Mouse (Mus musculus): ENCODE data around the gene Igsf3. TPM values are rescaled to one million over a fixed set of nuclear protein-coding genes. Genes with fewer than 3 reads are reported as not detected.
A peak's percentile ranks its signal among the peaks of the same experiment; 100 is the strongest.

Igsf3 gene
- polyA plus RNA-seq, 1 experiment: not detected

DNA sequence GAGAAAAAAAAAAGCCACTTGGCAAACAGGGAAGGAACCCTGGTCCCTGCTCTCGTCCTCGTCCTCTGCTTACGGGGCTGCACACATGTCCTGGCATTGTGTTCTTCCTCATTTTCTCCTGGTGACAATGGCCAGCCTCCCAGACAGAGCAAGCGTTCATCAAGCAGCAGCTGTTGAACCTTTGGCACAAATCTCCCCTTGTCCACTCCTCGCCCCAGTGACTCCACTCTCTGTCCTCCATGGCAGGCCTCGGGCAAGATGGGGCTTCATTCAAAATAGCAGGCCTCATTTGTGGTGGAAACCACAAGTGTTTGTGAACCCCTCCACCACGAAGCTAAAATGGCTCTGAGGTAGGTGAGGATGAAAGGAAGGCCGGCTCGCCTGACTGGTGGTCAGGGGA lies 11.0 kb upstream of the Igsf3 start:
- H3K27ac ChIP-seq (ENCODE audit: insufficient read depth, low read depth, low read length): no peak overlapping the region
- 75% methylated on average over 9 of the region's 9 CpGs for WGBS

DNA sequence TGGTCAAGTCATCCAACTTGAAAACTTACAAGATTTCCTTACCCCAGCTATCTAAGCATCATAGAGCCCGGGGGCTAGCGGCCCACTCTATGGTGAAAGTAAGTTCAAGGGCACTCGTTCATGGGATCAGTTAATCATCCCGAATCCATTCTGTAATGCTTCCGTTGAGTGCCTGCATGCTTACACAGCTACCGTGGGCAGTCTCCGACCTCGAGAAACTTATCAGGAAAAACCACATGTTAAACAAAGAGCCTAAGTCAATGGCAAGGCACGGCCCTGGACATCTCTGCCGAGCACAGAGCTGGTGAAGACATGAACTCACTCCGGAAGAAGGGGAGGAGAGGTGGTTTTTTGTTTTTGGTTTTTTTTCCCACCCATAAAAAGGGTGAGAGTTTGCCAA lies 9.5 kb upstream of the Igsf3 start:
- TF ChIP-seq CTCF (IDR thresholded peaks at IDR 0.05; ENCODE audit: insufficient read depth, low read depth, low read length) (no peak), POLR2A (IDR thresholded peaks at IDR 0.05; ENCODE audit: insufficient read depth, low read depth, low read length) (no peak)
- Histone ChIP-seq H3K4me1 (ENCODE audit: control insufficient read depth, insufficient read depth, low read length) (peaks cover 16% of the 10 kb centered on the region), H3K4me3 (ENCODE audit: insufficient read depth, low read depth, low read length) (no peak overlapping the region), H3K27ac (ENCODE audit: insufficient read depth, low read depth, low read length) (no peak overlapping the region)
- WGBS: 70% methylated on average over 11 of the region's 11 CpGs

More for the DNA sequence above, 11.0 kb upstream of the Igsf3 start:
- TF ChIP-seq CTCF (IDR thresholded peaks at IDR 0.05; ENCODE audit: insufficient read depth, low read depth, low read length) (no peak), POLR2A (IDR thresholded peaks at IDR 0.05; ENCODE audit: insufficient read depth, low read depth, low read length) (no peak)
- H3K4me1 ChIP-seq (ENCODE audit: control insufficient read depth, insufficient read depth, low read length): peaks cover 16% of the 10 kb centered on the region
- no peak overlapping the region for H3K4me3 ChIP-seq (ENCODE audit: insufficient read depth, low read depth, low read length)

DNA sequence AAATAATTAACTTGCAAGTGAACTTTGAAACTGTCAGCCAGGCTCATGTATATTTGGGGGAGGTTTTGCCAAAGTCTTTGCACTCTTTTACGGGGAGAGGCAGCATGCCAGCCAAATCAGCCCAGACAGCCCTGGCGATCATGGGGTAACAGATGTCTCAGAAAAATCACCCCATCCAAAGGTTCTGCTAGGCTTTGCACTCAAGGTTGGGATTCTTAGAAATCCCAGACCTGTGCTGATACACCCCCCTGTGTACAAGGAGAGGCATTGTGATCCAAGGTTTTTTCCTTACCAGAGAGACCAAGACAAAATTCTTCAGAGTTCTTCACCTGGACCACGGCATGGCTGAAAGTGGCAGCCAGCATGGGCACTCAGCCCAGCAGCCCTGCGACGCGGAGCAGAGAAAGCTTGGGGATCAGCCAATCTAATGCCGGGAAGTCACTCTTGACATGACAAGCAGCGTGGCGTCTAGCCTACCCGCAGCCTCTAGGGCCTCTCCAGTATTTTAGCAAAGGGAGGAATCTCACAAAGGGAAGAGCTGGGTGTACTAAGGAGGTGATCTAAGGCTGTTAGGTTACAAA lies 7.5 kb upstream of the Igsf3 start:
- Histone ChIP-seq H3K4me1 (ENCODE audit: control insufficient read depth, insufficient read depth, low read length) (peaks cover 16% of the 10 kb centered on the region), H3K4me3 (ENCODE audit: insufficient read depth, low read depth, low read length) (no peak overlapping the region), H3K27ac (ENCODE audit: insufficient read depth, low read depth, low read length) (peak overlapping the region; percentile 23; the same call in 1 of the 2 replicates)
- 26% methylated on average over 10 of the region's 10 CpGs for WGBS
- TF ChIP-seq POLR2A (IDR thresholded peaks at IDR 0.05; ENCODE audit: insufficient read depth, low read depth, low read length): no peak
- no peak for TF ChIP-seq CTCF (IDR thresholded peaks at IDR 0.05; ENCODE audit: insufficient read depth, low read depth, low read length)

DNA sequence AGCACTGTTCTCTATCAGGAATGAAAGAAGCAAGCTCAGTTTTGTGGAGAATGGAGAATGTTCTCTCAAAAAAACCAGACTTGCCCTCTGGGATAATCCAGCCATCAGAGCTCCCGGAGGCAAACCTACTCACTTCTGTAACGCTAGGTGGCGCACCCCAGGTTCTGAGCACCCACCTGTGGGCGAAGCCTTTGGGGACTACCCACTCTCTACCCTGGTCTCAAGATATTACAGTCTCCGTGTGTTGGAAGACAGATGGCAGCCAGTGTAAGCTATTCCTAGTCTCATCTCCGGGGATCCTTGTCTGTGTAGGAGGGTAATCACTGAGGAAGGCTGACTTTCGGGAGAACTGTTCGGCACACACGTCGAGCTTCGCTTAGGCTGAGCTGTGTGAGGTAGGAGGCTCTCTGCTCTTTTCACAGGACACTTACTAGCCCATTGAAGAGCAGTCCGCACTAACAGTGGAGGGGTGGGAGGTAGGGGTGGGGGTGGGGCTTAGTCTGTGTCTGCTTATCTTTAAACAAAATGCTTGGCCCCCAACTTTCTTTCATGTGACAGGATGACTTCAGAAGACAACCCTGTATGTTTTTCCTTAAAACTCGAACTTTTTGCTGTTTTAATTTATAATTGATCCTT lies 4.4 kb upstream of the Igsf3 start:
- H3K4me1 ChIP-seq (ENCODE audit: control insufficient read depth, insufficient read depth, low read length): peaks cover 9% of the 10 kb centered on the region
- WGBS: 25% methylated on average over 13 of the region's 13 CpGs
- no peak overlapping the region for H3K4me3 ChIP-seq (ENCODE audit: insufficient read depth, low read depth, low read length)
- H3K27ac ChIP-seq (ENCODE audit: insufficient read depth, low read depth, low read length): no peak overlapping the region
- TF ChIP-seq CTCF (IDR thresholded peaks at IDR 0.05; ENCODE audit: insufficient read depth, low read depth, low read length) (peak; percentile 72; the same call in 1 of the 2 replicates), POLR2A (IDR thresholded peaks at IDR 0.05; ENCODE audit: insufficient read depth, low read depth, low read length) (no peak)

DNA sequence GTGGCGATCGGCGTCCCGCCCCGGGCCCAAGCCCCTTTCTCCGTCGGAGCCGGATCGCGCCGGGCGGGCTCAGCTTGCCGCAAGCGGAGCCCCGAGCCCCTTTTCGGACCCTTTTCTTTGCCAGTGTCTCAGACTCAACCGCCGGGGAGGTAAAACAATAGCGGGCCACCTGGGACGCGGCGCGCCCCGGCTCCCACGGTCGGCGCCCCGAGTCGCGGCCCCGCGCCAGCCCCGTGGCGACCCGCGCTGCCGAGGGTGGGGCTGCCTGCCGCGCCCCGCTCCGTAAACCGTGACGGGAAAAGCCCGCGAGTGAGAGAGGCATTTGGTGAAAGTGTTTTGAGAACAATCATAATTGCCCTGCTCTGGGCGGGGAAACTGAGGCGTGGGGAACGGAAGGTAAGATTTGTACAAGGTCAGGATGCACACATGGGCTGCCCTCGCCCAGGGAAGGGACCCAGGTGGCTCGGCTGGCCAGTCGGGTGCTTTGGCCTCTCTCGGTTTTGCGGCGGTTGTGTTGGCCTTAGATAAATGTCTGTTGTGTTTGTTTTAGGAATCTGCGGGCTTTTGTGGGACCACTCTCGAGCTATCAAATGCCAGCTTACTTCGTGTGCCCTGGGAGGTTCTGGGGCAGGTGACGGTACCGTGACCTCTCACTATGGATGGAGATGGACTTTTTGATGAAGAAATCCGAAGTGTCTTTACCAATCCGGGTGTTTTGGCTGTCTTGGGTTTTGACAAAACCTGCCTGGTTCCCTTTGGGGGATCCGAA lies 557 bp downstream of the Igsf3 start:
- Histone ChIP-seq H3K4me1 (ENCODE audit: control insufficient read depth, insufficient read depth, low read length) (peaks cover 4% of the 10 kb centered on the region), H3K27ac (ENCODE audit: insufficient read depth, low read depth, low read length) (peak overlapping the region; percentile 66), H3K4me3 (ENCODE audit: insufficient read depth, low read depth, low read length) (peak overlapping the region; percentile 63)
- under 1% methylated on average over 62 of the region's 62 CpGs for WGBS
- TF ChIP-seq POLR2A (IDR thresholded peaks at IDR 0.05; ENCODE audit: insufficient read depth, low read depth, low read length): no peak
- no peak for TF ChIP-seq CTCF (IDR thresholded peaks at IDR 0.05; ENCODE audit: insufficient read depth, low read depth, low read length)

DNA sequence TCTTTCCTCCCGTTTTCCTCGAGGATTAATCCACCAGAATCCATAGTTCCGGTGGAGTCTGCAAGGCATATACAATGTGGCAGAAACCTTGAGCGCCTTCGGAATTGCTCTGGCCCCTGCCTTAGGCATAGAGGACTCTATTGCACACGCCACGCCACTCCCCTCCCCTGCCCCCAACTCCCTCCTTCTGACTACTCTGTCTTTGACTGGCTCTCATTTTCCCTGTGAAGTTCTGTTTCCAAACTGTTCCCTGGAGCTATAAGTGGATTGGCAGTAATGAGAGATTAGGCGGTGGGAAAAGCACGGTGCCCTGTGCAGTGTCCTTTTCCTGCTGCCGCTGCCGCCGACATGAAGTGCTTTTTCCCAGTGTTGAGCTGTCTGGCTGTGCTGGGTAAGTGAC lies 1.2 kb downstream of the Igsf3 start:
- WGBS: 3% methylated on average over 12 of the region's 12 CpGs
- no peak for TF ChIP-seq POLR2A (IDR thresholded peaks at IDR 0.05; ENCODE audit: insufficient read depth, low read depth, low read length)
- TF ChIP-seq CTCF (IDR thresholded peaks at IDR 0.05; ENCODE audit: insufficient read depth, low read depth, low read length): no peak
- Histone ChIP-seq H3K4me3 (ENCODE audit: insufficient read depth, low read depth, low read length) (peak overlapping the region; percentile 63), H3K4me1 (ENCODE audit: control insufficient read depth, insufficient read depth, low read length) (peaks cover 4% of the 10 kb centered on the region), H3K27ac (ENCODE audit: insufficient read depth, low read depth, low read length) (peak overlapping the region; percentile 66)

DNA sequence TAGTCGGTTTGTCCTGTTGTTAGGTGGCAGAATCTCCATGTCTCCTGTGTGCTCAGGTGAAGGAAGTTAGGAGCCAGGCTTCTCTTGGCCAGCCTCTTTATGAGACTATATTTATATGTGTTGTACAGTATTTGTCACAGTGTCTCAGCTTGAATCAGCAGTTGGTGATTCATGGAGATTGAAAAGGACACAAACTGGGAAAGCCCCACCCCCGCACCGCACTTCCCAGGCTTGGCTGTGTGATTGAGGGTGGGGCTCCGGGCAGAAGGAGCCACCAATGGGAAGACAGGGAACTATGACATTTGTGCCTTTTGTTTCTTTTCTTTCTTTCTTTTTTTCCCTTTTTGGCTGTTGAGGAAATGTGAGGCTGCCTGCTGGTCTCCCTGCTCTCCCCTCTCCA lies 2.9 kb downstream of the Igsf3 start:
- peaks cover 10% of the 10 kb centered on the region for H3K4me1 ChIP-seq (ENCODE audit: control insufficient read depth, insufficient read depth, low read length)
- H3K4me3 ChIP-seq (ENCODE audit: insufficient read depth, low read depth, low read length): peak overlapping the region; percentile 50
- TF ChIP-seq CTCF (IDR thresholded peaks at IDR 0.05; ENCODE audit: insufficient read depth, low read depth, low read length): no peak
- H3K27ac ChIP-seq (ENCODE audit: insufficient read depth, low read depth, low read length): peak overlapping the region; percentile 65
- 13% methylated on average over 4 of the region's 4 CpGs for WGBS

DNA sequence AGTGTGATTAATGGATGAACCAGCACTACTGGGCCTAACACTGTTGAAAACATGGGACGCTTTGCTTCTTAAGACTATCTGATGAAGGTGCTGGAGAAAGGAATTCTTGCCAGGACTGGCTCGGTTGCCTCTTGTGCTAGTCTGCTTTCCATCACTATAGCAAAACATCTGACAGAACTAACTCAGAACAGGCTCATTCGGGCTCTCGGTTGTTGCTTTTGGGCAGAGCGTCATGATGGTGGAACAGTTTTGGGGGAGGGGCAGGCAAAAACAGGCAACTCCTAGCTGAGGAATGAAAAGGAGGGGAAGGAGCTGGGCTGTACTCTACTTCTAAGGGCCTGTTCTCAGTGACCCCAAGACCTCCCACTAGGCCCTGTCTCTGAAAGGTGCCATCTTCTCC lies 4.8 kb downstream of the Igsf3 start:
- TF ChIP-seq CTCF (IDR thresholded peaks at IDR 0.05; ENCODE audit: insufficient read depth, low read depth, low read length): no peak
- no peak for TF ChIP-seq POLR2A (IDR thresholded peaks at IDR 0.05; ENCODE audit: insufficient read depth, low read depth, low read length)
- Histone ChIP-seq H3K4me3 (ENCODE audit: insufficient read depth, low read depth, low read length) (peak overlapping the region; percentile 37), H3K27ac (ENCODE audit: insufficient read depth, low read depth, low read length) (0 out of 2 replicates have a peak overlapping the region, but pooled peaks have one; percentile 14), H3K4me1 (ENCODE audit: control insufficient read depth, insufficient read depth, low read length) (peaks cover 20% of the 10 kb centered on the region)
- WGBS: 77% methylated on average over 5 of the region's 5 CpGs

DNA sequence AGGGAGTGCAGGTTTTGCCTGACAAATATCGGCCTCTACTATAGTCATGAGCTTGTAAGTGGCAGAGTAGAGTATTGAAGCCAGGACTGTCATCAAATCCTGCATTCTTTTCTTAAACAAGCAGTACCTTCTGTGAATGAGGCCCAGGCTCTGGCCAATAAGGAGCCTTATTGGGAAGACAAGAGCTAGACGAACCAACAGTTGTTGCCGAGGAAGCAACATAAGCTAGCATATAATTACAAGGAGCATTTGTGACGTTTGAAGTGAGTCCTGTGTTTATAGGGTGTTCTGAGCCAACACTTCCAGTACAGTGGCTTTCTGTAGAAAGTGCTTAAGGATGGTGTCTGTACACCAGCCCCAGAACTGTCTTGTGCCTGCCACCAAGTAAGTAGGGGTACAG lies 5.9 kb downstream of the Igsf3 start:
- H3K4me1 ChIP-seq (ENCODE audit: control insufficient read depth, insufficient read depth, low read length): peaks cover 20% of the 10 kb centered on the region
- TF ChIP-seq POLR2A (IDR thresholded peaks at IDR 0.05; ENCODE audit: insufficient read depth, low read depth, low read length) (no peak), CTCF (IDR thresholded peaks at IDR 0.05; ENCODE audit: insufficient read depth, low read depth, low read length) (no peak)
- H3K4me3 ChIP-seq (ENCODE audit: insufficient read depth, low read depth, low read length): no peak overlapping the region
- H3K27ac ChIP-seq (ENCODE audit: insufficient read depth, low read depth, low read length): no peak overlapping the region
- WGBS: 20% methylated on average over 4 of the region's 4 CpGs

Data from olfactory bulb, adult 2 months (tissue).